Mouse (Mus musculus): ENCODE measurements around the gene Caprin1. TPM values are rescaled to one million over a fixed set of nuclear protein-coding genes. Genes with fewer than 3 reads are reported as not detected.

Gene Caprin1
- polyA plus RNA-seq, 1 experiment from 2014 or later, result 293 TPM

DNA sequence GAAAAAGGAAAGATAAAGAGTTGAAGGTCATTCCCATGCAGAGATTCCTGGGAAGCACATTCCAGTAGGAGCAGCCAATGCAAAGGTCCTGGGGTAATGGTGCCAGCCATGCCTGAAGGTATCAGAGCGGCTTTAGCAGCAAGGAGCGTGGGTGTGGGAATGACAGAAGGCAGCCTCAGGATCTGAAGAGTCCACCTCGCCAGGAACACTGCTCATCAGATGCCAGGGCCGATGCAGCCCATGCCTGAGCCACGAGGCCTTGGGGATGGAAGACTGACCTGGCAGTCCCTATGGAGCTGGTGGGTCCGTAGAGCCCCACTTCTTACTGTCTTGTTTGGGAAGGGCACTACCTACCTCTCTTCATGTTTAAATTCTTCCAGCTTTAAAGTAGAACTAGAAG is 45.7 kb downstream of the Caprin1 start:
- H3K9ac ChIP-seq, result no peak overlapping the region
- peaks cover 82% of the 10 kb centered on the region for H3K36me3 ChIP-seq
- H3K27me3 ChIP-seq (replicated peaks), result no peaks in the 10 kb centered on the region
- H3K4me2 ChIP-seq, result no peak overlapping the region
- H3K9me3 ChIP-seq (replicated peaks), result no peaks in the 10 kb centered on the region
- no peak overlapping the region for H3K4me3 ChIP-seq
- H3K4me1 ChIP-seq (replicated peaks), result no peaks in the 10 kb centered on the region
- no peak overlapping the region for H3K27ac ChIP-seq (ENCODE audit: poor library complexity, severe bottlenecking)
- WGBS, result 94% methylated on average over 6 of the region's 6 CpGs
- ATAC-seq (ENCODE audit: insufficient number of reproducible peaks, low FRiP score), result no peak

DNA sequence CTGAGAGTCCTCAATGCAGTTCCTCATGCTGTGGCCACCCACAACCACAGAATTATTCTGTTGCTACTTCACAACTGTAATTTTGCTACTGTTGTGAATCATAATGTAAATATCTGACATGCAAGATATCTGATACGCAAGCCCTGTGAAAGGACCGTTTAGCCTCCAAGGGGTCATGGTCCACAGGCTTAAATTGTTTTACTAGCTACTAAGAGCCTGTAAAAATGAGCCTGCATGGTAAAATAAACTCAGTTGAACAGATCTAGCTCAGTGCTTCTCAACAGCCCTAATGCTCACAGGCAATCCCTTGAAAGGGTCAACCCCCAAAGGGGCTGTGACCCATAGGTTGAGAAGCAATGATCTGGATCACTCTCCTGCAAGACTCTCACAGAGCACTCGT is 48.4 kb downstream of the Caprin1 start:
- Histone ChIP-seq H3K27me3 (replicated peaks) (no peaks in the 10 kb centered on the region), H3K9ac (no peak overlapping the region), H3K27ac (ENCODE audit: poor library complexity, severe bottlenecking) (no peak overlapping the region), H3K4me3 (no peak overlapping the region), H3K36me3 (peaks cover 73% of the 10 kb centered on the region), H3K4me1 (replicated peaks) (no peaks in the 10 kb centered on the region), H3K4me2 (no peak overlapping the region), H3K9me3 (replicated peaks) (no peaks in the 10 kb centered on the region)
- 88% methylated on average over 3 of the region's 3 CpGs for WGBS
- ATAC-seq (ENCODE audit: insufficient number of reproducible peaks, low FRiP score), result no peak

- no peaks in the 10 kb centered on the region for H3K27me3 ChIP-seq (replicated peaks)
- WGBS, result 91% methylated on average over 9 of the region's 9 CpGs
- H3K27ac ChIP-seq (ENCODE audit: poor library complexity, severe bottlenecking), result no peak overlapping the region
- no peak for ATAC-seq (ENCODE audit: insufficient number of reproducible peaks, low FRiP score)
- H3K4me2 ChIP-seq, result no peak overlapping the region
- no peaks in the 10 kb centered on the region for H3K9me3 ChIP-seq (replicated peaks)
- H3K36me3 ChIP-seq, result peaks cover 76% of the 10 kb centered on the region
- H3K4me3 ChIP-seq, result no peak overlapping the region
- H3K4me1 ChIP-seq (replicated peaks), result no peaks in the 10 kb centered on the region
- no peak overlapping the region for H3K9ac ChIP-seq
Measured at GRCm38 (mm10) chr2:103747891-103748290, 49.6 kb downstream of the Caprin1 start.

DNA sequence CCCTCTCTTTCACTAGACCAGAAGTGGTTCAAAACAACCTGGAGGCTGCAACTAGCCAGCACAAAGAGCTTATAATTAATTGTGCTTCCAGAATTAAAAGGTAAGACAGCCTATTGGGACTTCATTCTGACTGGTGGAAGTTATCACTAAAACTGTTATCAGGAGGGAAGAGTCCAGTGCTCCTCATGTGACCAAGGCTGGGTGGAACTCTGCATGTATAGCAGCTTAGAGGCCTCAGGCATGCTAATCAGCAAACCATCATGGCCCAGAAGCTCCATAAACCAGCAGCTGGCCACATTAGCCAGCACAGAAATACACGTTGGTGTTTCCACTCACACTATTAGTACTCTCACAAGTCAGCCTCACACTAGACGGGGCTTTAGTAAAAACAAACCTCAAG is 50.7 kb downstream of the Caprin1 start:
- no peak for ATAC-seq (ENCODE audit: insufficient number of reproducible peaks, low FRiP score)

DNA sequence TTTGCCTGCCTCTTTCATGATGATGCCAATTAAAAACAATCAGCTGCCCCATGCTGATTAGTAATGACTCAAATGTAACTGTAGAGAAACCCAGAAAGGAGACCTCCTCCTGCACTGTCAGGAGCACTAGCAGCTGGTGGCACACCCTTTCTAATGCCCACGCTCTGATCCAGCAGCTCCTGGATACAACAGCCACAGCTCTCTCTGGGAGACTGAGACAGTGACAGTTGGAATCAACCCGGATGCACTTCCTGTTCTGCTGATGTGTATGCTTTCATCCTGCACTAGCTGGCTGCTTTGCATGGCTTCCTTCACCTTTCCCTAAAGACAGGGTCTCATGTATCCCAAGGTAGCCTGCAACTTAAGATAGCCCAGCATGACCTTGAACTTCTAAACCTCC is 51.4 kb downstream of the Caprin1 start:
- no peak overlapping the region for H3K27ac ChIP-seq (ENCODE audit: poor library complexity, severe bottlenecking)
- H3K4me3 ChIP-seq, result no peak overlapping the region
- no peak overlapping the region for H3K9ac ChIP-seq
- H3K4me1 ChIP-seq (replicated peaks), result no peaks in the 10 kb centered on the region
- peaks cover 76% of the 10 kb centered on the region for H3K36me3 ChIP-seq
- H3K4me2 ChIP-seq, result no peak overlapping the region
- H3K27me3 ChIP-seq (replicated peaks), result no peaks in the 10 kb centered on the region
- ATAC-seq (ENCODE audit: insufficient number of reproducible peaks, low FRiP score), result no peak
- 71% methylated on average over 2 of the region's 2 CpGs for WGBS
- H3K9me3 ChIP-seq (replicated peaks), result no peaks in the 10 kb centered on the region

More for the DNA sequence above, 50.7 kb downstream of the Caprin1 start:
- H3K27ac ChIP-seq (ENCODE audit: poor library complexity, severe bottlenecking), result no peak overlapping the region
- H3K4me3 ChIP-seq, result no peak overlapping the region
- H3K4me1 ChIP-seq (replicated peaks), result no peaks in the 10 kb centered on the region
- no peaks in the 10 kb centered on the region for H3K27me3 ChIP-seq (replicated peaks)
- H3K4me2 ChIP-seq, result no peak overlapping the region
- H3K9ac ChIP-seq, result no peak overlapping the region
- H3K36me3 ChIP-seq, result peaks cover 78% of the 10 kb centered on the region
- H3K9me3 ChIP-seq (replicated peaks), result no peaks in the 10 kb centered on the region
- WGBS, result 81% methylated on average over 2 of the region's 2 CpGs

DNA sequence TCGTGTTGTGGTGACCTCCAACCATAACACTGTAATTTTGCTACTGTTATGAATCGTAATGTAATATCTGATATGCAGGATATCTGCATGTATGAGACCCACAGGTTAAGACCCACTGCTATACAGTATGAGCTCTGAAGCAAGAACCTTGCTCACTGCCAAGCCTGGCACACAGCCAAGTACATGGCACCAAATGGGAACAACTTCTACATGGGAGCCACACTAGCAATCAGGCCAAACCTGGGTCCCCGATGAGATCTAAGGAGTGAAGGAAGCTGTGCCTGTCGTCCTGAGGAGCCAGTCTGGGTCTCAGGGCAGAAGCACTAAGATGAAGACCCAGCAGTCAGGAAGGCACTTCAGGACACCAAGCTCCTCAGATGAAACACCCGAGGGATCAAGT is 52.0 kb downstream of the Caprin1 start:
- Histone ChIP-seq H3K27ac (ENCODE audit: poor library complexity, severe bottlenecking) (no peak overlapping the region), H3K4me1 (replicated peaks) (no peaks in the 10 kb centered on the region), H3K9ac (no peak overlapping the region), H3K27me3 (replicated peaks) (no peaks in the 10 kb centered on the region), H3K4me3 (no peak overlapping the region), H3K4me2 (no peak overlapping the region), H3K9me3 (replicated peaks) (no peaks in the 10 kb centered on the region), H3K36me3 (peaks cover 73% of the 10 kb centered on the region)
- 84% methylated on average over 5 of the region's 5 CpGs for WGBS
- ATAC-seq (ENCODE audit: insufficient number of reproducible peaks, low FRiP score), result no peak

DNA sequence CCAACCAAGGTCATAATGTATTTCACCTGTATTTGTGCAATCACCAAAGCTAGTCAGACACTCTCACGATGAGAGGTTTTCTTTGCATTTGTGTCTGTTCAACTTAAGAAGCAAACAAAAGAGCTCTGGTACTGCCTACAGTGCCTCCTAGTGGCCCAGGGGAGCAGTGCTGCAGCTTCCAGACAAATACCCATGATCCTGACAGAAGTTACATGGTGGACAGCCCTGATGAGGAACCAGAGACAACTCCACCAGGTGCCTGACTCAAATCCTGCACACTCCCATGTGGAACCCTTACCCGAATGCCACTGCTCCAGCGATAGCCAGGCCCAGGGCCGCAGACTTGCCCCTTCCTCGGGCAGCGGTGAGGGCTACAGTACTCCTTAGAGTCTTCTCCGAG is 53.5 kb downstream of the Caprin1 start:
- Histone ChIP-seq H3K9ac (no peak overlapping the region), H3K9me3 (replicated peaks) (no peaks in the 10 kb centered on the region), H3K27ac (ENCODE audit: poor library complexity, severe bottlenecking) (no peak overlapping the region), H3K4me1 (replicated peaks) (no peaks in the 10 kb centered on the region), H3K4me3 (no peak overlapping the region), H3K27me3 (replicated peaks) (no peaks in the 10 kb centered on the region), H3K4me2 (no peak overlapping the region), H3K36me3 (peaks cover 70% of the 10 kb centered on the region)
- 78% methylated on average over 7 of the region's 7 CpGs for WGBS
- ATAC-seq (ENCODE audit: insufficient number of reproducible peaks, low FRiP score), result no peak

GRCm38 (mm10) chr2:103743536-103743935 is 53.9 kb downstream of the Caprin1 start:
- no peak overlapping the region for H3K4me2 ChIP-seq
- H3K27ac ChIP-seq (ENCODE audit: poor library complexity, severe bottlenecking), result no peak overlapping the region
- no peak for ATAC-seq (ENCODE audit: insufficient number of reproducible peaks, low FRiP score)
- no peak overlapping the region for H3K4me3 ChIP-seq
- WGBS, result 95% methylated on average over 2 of the region's 2 CpGs
- no peaks in the 10 kb centered on the region for H3K4me1 ChIP-seq (replicated peaks)
- no peaks in the 10 kb centered on the region for H3K27me3 ChIP-seq (replicated peaks)
- H3K36me3 ChIP-seq, result peaks cover 70% of the 10 kb centered on the region
- H3K9ac ChIP-seq, result no peak overlapping the region
- H3K9me3 ChIP-seq (replicated peaks), result no peaks in the 10 kb centered on the region

GRCm38 (mm10) chr2:103742821-103743220 is 54.6 kb downstream of the Caprin1 start:
- ATAC-seq (ENCODE audit: insufficient number of reproducible peaks, low FRiP score), result no peak
- Histone ChIP-seq H3K4me3 (no peak overlapping the region), H3K4me2 (no peak overlapping the region), H3K9ac (no peak overlapping the region), H3K27ac (ENCODE audit: poor library complexity, severe bottlenecking) (no peak overlapping the region), H3K36me3 (peaks cover 63% of the 10 kb centered on the region), H3K4me1 (replicated peaks) (no peaks in the 10 kb centered on the region), H3K9me3 (replicated peaks) (no peaks in the 10 kb centered on the region), H3K27me3 (replicated peaks) (no peaks in the 10 kb centered on the region)
- WGBS, result 97% methylated on average over 6 of the region's 6 CpGs

DNA sequence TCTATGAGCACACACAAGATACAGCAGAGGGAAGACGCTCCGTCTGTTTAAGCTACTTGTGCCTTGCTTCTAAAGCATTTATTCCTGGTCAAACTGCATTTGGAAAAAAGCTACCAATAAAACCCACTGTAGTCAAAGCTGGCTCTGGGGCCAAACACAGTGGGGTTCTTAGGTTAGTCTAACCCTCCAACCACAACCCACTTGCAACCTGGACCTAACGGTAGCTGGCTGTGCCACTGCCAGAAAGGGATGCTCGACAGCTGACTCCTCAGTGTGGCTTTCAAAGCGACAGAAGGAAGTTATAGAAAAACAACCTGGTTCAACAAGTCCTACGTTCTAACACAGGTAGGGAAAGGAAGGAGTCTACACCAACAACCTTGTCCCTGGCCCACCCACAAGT is 66.0 kb downstream of the Caprin1 start:
- Histone ChIP-seq H3K27me3 (replicated peaks) (no peaks in the 10 kb centered on the region), H3K4me2 (no peak overlapping the region), H3K9me3 (replicated peaks) (no peaks in the 10 kb centered on the region), H3K9ac (no peak overlapping the region), H3K36me3 (peaks cover 92% of the 10 kb centered on the region), H3K4me3 (no peak overlapping the region), H3K27ac (ENCODE audit: poor library complexity, severe bottlenecking) (no peak overlapping the region), H3K4me1 (replicated peaks) (no peaks in the 10 kb centered on the region)
- 86% methylated on average over 6 of the region's 6 CpGs for WGBS
- no peak for ATAC-seq (ENCODE audit: insufficient number of reproducible peaks, low FRiP score)

GRCm38 (mm10) chr2:103730999-103731398 is 66.5 kb downstream of the Caprin1 start:
- Histone ChIP-seq H3K9ac (no peak overlapping the region), H3K4me2 (no peak overlapping the region), H3K27me3 (replicated peaks) (no peaks in the 10 kb centered on the region), H3K4me3 (no peak overlapping the region), H3K27ac (ENCODE audit: poor library complexity, severe bottlenecking) (no peak overlapping the region), H3K36me3 (peaks cover 92% of the 10 kb centered on the region), H3K9me3 (replicated peaks) (no peaks in the 10 kb centered on the region), H3K4me1 (replicated peaks) (no peaks in the 10 kb centered on the region)
- 79% methylated on average over 8 of the region's 8 CpGs for WGBS
- ATAC-seq (ENCODE audit: insufficient number of reproducible peaks, low FRiP score), result no peak

GRCm38 (mm10) chr2:103728027-103728540 is 69.4 kb downstream of the Caprin1 start:
- no peak for ATAC-seq (ENCODE audit: insufficient number of reproducible peaks, low FRiP score)
- 84% methylated on average over 12 of the region's 12 CpGs for WGBS

More at GRCm38 (mm10) chr2:103728027-103728540, 69.4 kb downstream of the Caprin1 start:
- Histone ChIP-seq H3K4me2 (no peak overlapping the region), H3K27ac (ENCODE audit: poor library complexity, severe bottlenecking) (no peak overlapping the region), H3K9me3 (replicated peaks) (no peaks in the 10 kb centered on the region), H3K4me3 (no peak overlapping the region), H3K36me3 (peaks cover 94% of the 10 kb centered on the region), H3K27me3 (replicated peaks) (no peaks in the 10 kb centered on the region), H3K4me1 (replicated peaks) (no peaks in the 10 kb centered on the region), H3K9ac (no peak overlapping the region)
